Comparison of ENCODE assay signal across 11 mouse cellular contexts in the genomic region with DNA sequence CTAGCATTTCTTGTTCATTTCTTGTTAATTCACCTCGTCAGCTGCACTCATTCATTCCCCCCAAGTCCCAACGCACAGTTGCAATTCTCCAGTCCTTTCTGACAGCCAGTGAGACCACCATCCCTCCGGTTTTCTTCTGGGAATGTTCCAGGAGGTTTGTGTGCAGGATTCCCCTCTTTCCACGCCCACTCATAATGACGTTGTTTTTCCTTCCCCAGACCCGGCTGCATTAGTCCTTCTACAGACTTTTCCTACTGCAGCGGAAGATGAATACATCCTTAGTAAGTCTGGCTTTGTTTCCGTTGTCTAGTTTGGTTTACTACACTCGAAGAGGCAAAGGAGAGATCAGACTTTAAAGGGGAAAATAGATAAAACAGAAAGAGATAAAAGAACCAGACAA. TPM values are rescaled to one million over a fixed set of nuclear protein-coding genes. Genes with fewer than 3 reads are reported as not detected.
A peak's percentile ranks its signal among the peaks of the same experiment; 100 is the strongest.
DNase-seq lines count a peak whose midpoint lies in the region; ATAC-seq and TF ChIP-seq lines count a peak whose summit lies in the region.
"Had no signal": no experiment of that assay in that cellular context is flagged by ENCODE, and none has a peak within 500 bp of the region (broad histone marks: within the 10 kb centered on the region; RNA-seq: fewer than 3 reads in every experiment).

No protein-coding gene starts in this region.

- H3K9me3 ChIP-seq in megakaryocyte, embryonic 14.5 days = no peaks in the 10 kb centered on the region
- H3K9me3 ChIP-seq in limb, embryonic 15.5 days = no peaks in the 10 kb centered on the region
- no peaks in the 10 kb centered on the region for H3K9me3 ChIP-seq in stomach, embryonic 16.5 days (replicated peaks; ENCODE audit: control insufficient read depth, low read length)

- ATAC-seq in megakaryocyte, adult 5-6 weeks (ENCODE audit: poor library complexity, severe bottlenecking) = no peak
- no peak for ATAC-seq in limb, embryonic 15.5 days (ENCODE audit: insufficient number of reproducible peaks, low FRiP score, low TSS enrichment, low read depth)
- ATAC-seq in stomach, embryonic 16.5 days (ENCODE audit: insufficient read depth, low FRiP score) = no peak

- H3K4me1 ChIP-seq in cerebellum, adult 2 months (ENCODE audit: control insufficient read depth, insufficient read depth, low read length) = peaks cover 12% of the 10 kb centered on the region
- peaks cover 55% of the 10 kb centered on the region for H3K4me1 ChIP-seq in megakaryocyte, embryonic 14.5 days
- peaks cover 10% of the 10 kb centered on the region for H3K4me1 ChIP-seq in limb, embryonic 15.5 days
- peaks cover 5% of the 10 kb centered on the region; the same call in 1 of the 2 replicates for H3K4me1 ChIP-seq in stomach, embryonic 16.5 days (ENCODE audit: control insufficient read depth, insufficient read depth, low read length)

- H3K4me3 ChIP-seq in cerebellum, adult 2 months (replicated peaks; ENCODE audit: insufficient read depth, low read depth, low read length) = peak overlapping the region; percentile 60
- H3K4me3 ChIP-seq in megakaryocyte, embryonic 14.5 days (replicated peaks) = peak overlapping the region; percentile 100
- peak overlapping the region; percentile 91 for H3K4me3 ChIP-seq in limb, embryonic 15.5 days
- peak overlapping the region; percentile 91 for H3K4me3 ChIP-seq in stomach, embryonic 16.5 days (replicated peaks; ENCODE audit: low read length)

- H3K27ac ChIP-seq in cerebellum, adult 2 months (ENCODE audit: insufficient read depth, low read length) = no peak overlapping the region
- no peak overlapping the region; the same call in 1 of the 2 replicates for H3K27ac ChIP-seq in limb, embryonic 15.5 days
- no peak overlapping the region for H3K27ac ChIP-seq in stomach, embryonic 16.5 days (ENCODE audit: low read length)

- peak overlapping the region; percentile 82 for H3K4me2 ChIP-seq in limb, embryonic 15.5 days
- peak overlapping the region; percentile 81 for H3K4me2 ChIP-seq in stomach, embryonic 16.5 days (ENCODE audit: low read depth, low read length)

- no peak for DNase-seq in cerebellum, adult 2 months
- no peak for DNase-seq in cerebellum, postnatal 25 days
- DNase-seq in urinary bladder, adult 2 months (ENCODE audit: low spot score) = no peak
- no peak for DNase-seq in yolk sac, embryonic 10.5 days (ENCODE audit: low spot score)
- DNase-seq: kidney, adult 18-20 months; right cerebral cortex, postnatal 14 days had no signal

- WGBS in cerebellum, adult 2 months = 31% methylated on average over 9 of the region's 9 CpGs
- 37% methylated on average over 9 of the region's 9 CpGs for WGBS in limb, embryonic 15.5 days
- WGBS in stomach, embryonic 16.5 days = 35% methylated on average over 9 of the region's 9 CpGs

- no peak for TF ChIP-seq CTCF in cerebellum, adult 2 months (IDR thresholded peaks at IDR 0.05; ENCODE audit: borderline replicate concordance, insufficient read depth, low read depth, low read length)

- TF ChIP-seq POLR2A in cerebellum, adult 2 months (IDR thresholded peaks at IDR 0.05; ENCODE audit: borderline replicate concordance, insufficient read depth, low read length) = no peak

- H3K9ac ChIP-seq in limb, embryonic 15.5 days = peak overlapping the region; percentile 96; the same call in 1 of the 2 replicates
- peak overlapping the region; percentile 97 for H3K9ac ChIP-seq in stomach, embryonic 16.5 days (ENCODE audit: low read length)

- H3K27me3 ChIP-seq in cerebellum, adult 2 months (ENCODE audit: control insufficient read depth, insufficient read depth, low read length) = no peaks in the 10 kb centered on the region
- H3K27me3 ChIP-seq in megakaryocyte, embryonic 14.5 days (replicated peaks) = no peaks in the 10 kb centered on the region
- no peaks in the 10 kb centered on the region for H3K27me3 ChIP-seq in limb, embryonic 15.5 days
- no peaks in the 10 kb centered on the region for H3K27me3 ChIP-seq in stomach, embryonic 16.5 days (ENCODE audit: control insufficient read depth, insufficient read depth, low read length)

- H3K36me3 ChIP-seq in megakaryocyte, embryonic 14.5 days (replicated peaks; ENCODE audit: low read length) = peaks cover 45% of the 10 kb centered on the region
- H3K36me3 ChIP-seq in limb, embryonic 15.5 days = peaks cover 36% of the 10 kb centered on the region
- no peaks in the 10 kb centered on the region for H3K36me3 ChIP-seq in stomach, embryonic 16.5 days (ENCODE audit: control insufficient read depth, insufficient read depth, low read length)

RNA-seq across cellular contexts. Expression of gene Zfp12, which starts 1.1 kb away (rescaled TPM):
- polyA plus RNA-seq in cerebellum, adult 2 months (2012; rRNA removed) = 27.0 and 28.5 TPM in 2 replicates
- polyA plus RNA-seq in megakaryocyte, embryonic 14.5 days (2012; ENCODE audit: insufficient read depth, low replicate concordance) = 1.3 and 1.7 TPM in 2 replicates
- 1.5 and 3.1 TPM in 2 replicates for total RNA-seq in megakaryocyte, adult 5-6 weeks (2015)
- total RNA-seq in megakaryocyte, adult 5-6 weeks (2017) = 6.4 and 6.7 TPM in 2 replicates
- polyA plus RNA-seq in limb, embryonic 15.5 days (2015; fragmentation: Nextera tagmentation; extraction: Ambion mirVana) = 14.8 and 17.0 TPM in 2 replicates
- polyA plus RNA-seq in stomach, embryonic 16.5 days (2015; fragmentation: Nextera tagmentation; extraction: Ambion mirVana) = 11.3 and 12.9 TPM in 2 replicates
- polyA plus RNA-seq in urinary bladder, adult 2 months (2012; rRNA removed) = 12.6 and 12.7 TPM in 2 replicates

RNA-seq across cellular contexts. Expression of gene Spdye4a, which starts 9.3 kb away (rescaled TPM):
- polyA plus RNA-seq in cerebellum, adult 2 months (2012; rRNA removed) = not detected in 2 replicates
- polyA plus RNA-seq in megakaryocyte, embryonic 14.5 days (2012; ENCODE audit: insufficient read depth, low replicate concordance) = not detected in 2 replicates
- not detected in 2 replicates for total RNA-seq in megakaryocyte, adult 5-6 weeks (2015)
- total RNA-seq in megakaryocyte, adult 5-6 weeks (2017) = not detected in 2 replicates
- not detected in 2 replicates for polyA plus RNA-seq in limb, embryonic 15.5 days (2015; fragmentation: Nextera tagmentation; extraction: Ambion mirVana)
- polyA plus RNA-seq in stomach, embryonic 16.5 days (2015; fragmentation: Nextera tagmentation; extraction: Ambion mirVana) = not detected in 2 replicates
- not detected in 2 replicates for polyA plus RNA-seq in urinary bladder, adult 2 months (2012; rRNA removed)
- polyA plus RNA-seq: brain, embryonic 14.5 days had no signal

RNA-seq across cellular contexts. Expression of gene Zfp316, which starts 33.8 kb away (rescaled TPM):
- 14.1 and 14.7 TPM in 2 replicates for polyA plus RNA-seq in cerebellum, adult 2 months (2012; rRNA removed)
- 1.1 and 1.7 TPM in 2 replicates for polyA plus RNA-seq in megakaryocyte, embryonic 14.5 days (2012; ENCODE audit: insufficient read depth, low replicate concordance)
- 0.32 and 0.47 TPM in 2 replicates for total RNA-seq in megakaryocyte, adult 5-6 weeks (2015)
- 1.2 and 1.4 TPM in 2 replicates for total RNA-seq in megakaryocyte, adult 5-6 weeks (2017)
- polyA plus RNA-seq in limb, embryonic 15.5 days (2015; fragmentation: Nextera tagmentation; extraction: Ambion mirVana) = 3.1 and 3.6 TPM in 2 replicates
- polyA plus RNA-seq in stomach, embryonic 16.5 days (2015; fragmentation: Nextera tagmentation; extraction: Ambion mirVana) = 0.60 and 0.74 TPM in 2 replicates
- polyA plus RNA-seq in urinary bladder, adult 2 months (2012; rRNA removed) = 3.2 and 5.9 TPM in 2 replicates

RNA-seq across cellular contexts. Expression of gene Spdye4b, which starts 55.2 kb away (rescaled TPM):
- not detected in 2 replicates for polyA plus RNA-seq in cerebellum, adult 2 months (2012; rRNA removed)
- not detected in 2 replicates for polyA plus RNA-seq in megakaryocyte, embryonic 14.5 days (2012; ENCODE audit: insufficient read depth, low replicate concordance)
- not detected in 2 replicates for total RNA-seq in megakaryocyte, adult 5-6 weeks (2015)
- not detected in 2 replicates for total RNA-seq in megakaryocyte, adult 5-6 weeks (2017)
- polyA plus RNA-seq in limb, embryonic 15.5 days (2015; fragmentation: Nextera tagmentation; extraction: Ambion mirVana) = not detected in 2 replicates
- polyA plus RNA-seq in stomach, embryonic 16.5 days (2015; fragmentation: Nextera tagmentation; extraction: Ambion mirVana) = not detected in 2 replicates
- polyA plus RNA-seq in urinary bladder, adult 2 months (2012; rRNA removed) = not detected in 2 replicates
- polyA plus RNA-seq: brain, embryonic 14.5 days had no signal

RNA-seq across cellular contexts. Expression of gene Rbak, which starts 55.5 kb away (rescaled TPM):
- polyA plus RNA-seq in cerebellum, adult 2 months (2012; rRNA removed) = 13.3 and 13.8 TPM in 2 replicates
- polyA plus RNA-seq in megakaryocyte, embryonic 14.5 days (2012; ENCODE audit: insufficient read depth, low replicate concordance) = 0.18 and 3.4 TPM in 2 replicates
- total RNA-seq in megakaryocyte, adult 5-6 weeks (2015) = 3.8 and 5.1 TPM in 2 replicates
- 6.6 and 8.7 TPM in 2 replicates for total RNA-seq in megakaryocyte, adult 5-6 weeks (2017)
- 13.4 and 14.8 TPM in 2 replicates for polyA plus RNA-seq in limb, embryonic 15.5 days (2015; fragmentation: Nextera tagmentation; extraction: Ambion mirVana)
- 9.3 and 10.3 TPM in 2 replicates for polyA plus RNA-seq in stomach, embryonic 16.5 days (2015; fragmentation: Nextera tagmentation; extraction: Ambion mirVana)
- polyA plus RNA-seq in urinary bladder, adult 2 months (2012; rRNA removed) = 11.7 TPM in 2 replicates
